Mouse (Mus musculus) heart, embryonic 12.5 days (tissue): Measurements from ENCODE around the gene Tubb2b. TPM values are rescaled to one million over a fixed set of nuclear protein-coding genes. Genes with fewer than 3 reads are reported as not detected.

Source experiments
- ATAC-seq: fragments of 200-750 bp; cut with Nextera tagmentation; 2 replicates; pipeline ENCODE4 v1.8.0; 2017; ENCODE audit warnings: moderate TSS enrichment, moderate library complexity; ENCODE audit not compliant: insufficient number of reproducible peaks, low FRiP score
- H3K27ac ChIP-seq: fragments of 300-500 bp; sonication (generic); 2 replicates; pipeline ENCODE4 v1.5.1; 2016; ENCODE audit warnings: mild to moderate bottlenecking, moderate library complexity; ENCODE audit not compliant: poor library complexity, severe bottlenecking
- H3K27me3 ChIP-seq: fragments of 300-500 bp; sonication (generic); replicated peaks from 2 replicates; pipeline ENCODE4 v1.6.1; 2016; ENCODE audit warnings: mild to moderate bottlenecking, moderate library complexity
- H3K36me3 ChIP-seq: fragments of 300-500 bp; sonication (generic); 2 replicates; pipeline ENCODE4 v1.6.1; 2016; ENCODE audit warnings: mild to moderate bottlenecking, moderate library complexity
- H3K4me1 ChIP-seq: fragments of 300-500 bp; sonication (generic); replicated peaks from 2 replicates; pipeline ENCODE4 v1.6.1; 2016; ENCODE audit warnings: mild to moderate bottlenecking
- H3K4me2 ChIP-seq: fragments of 300-500 bp; sonication (generic); 2 replicates; pipeline ENCODE4 v1.6.1; 2016; ENCODE audit warnings: mild to moderate bottlenecking, moderate library complexity
- H3K4me3 ChIP-seq: fragments of 300-500 bp; sonication (generic); 2 replicates; pipeline ENCODE4 v1.5.1; 2016; ENCODE audit warnings: mild to moderate bottlenecking
- H3K9ac ChIP-seq: fragments of 300-500 bp; sonication (generic); 2 replicates; pipeline ENCODE4 v1.6.1; 2016; ENCODE audit warnings: mild to moderate bottlenecking, moderate library complexity
- H3K9me3 ChIP-seq: fragments of 300-500 bp; sonication (generic); replicated peaks from 2 replicates; pipeline ENCODE4 v1.6.1; 2016; ENCODE audit warnings: mild to moderate bottlenecking, moderate library complexity
- WGBS: fragments of 180-500 bp; shearing (Covaris S2); methylation state at CpG from one replicate; pipeline ENCODE4 v1.1.7; 2016; 5-methylcytosine and 5-hydroxymethylcytosine counted together
- polyA plus RNA-seq: library from polyadenylated mRNA; unstranded; fragments of >200 nt; fragmentation: Nextera tagmentation; extraction: Ambion mirVana; gene quantifications from 2 replicates; pipeline ENCODE4 v1.2.1, GENCODE M21; 2016

The Tubb2b gene
- polyA plus RNA-seq, 1 experiment from 2014 or later: 28.8 TPM

DNA sequence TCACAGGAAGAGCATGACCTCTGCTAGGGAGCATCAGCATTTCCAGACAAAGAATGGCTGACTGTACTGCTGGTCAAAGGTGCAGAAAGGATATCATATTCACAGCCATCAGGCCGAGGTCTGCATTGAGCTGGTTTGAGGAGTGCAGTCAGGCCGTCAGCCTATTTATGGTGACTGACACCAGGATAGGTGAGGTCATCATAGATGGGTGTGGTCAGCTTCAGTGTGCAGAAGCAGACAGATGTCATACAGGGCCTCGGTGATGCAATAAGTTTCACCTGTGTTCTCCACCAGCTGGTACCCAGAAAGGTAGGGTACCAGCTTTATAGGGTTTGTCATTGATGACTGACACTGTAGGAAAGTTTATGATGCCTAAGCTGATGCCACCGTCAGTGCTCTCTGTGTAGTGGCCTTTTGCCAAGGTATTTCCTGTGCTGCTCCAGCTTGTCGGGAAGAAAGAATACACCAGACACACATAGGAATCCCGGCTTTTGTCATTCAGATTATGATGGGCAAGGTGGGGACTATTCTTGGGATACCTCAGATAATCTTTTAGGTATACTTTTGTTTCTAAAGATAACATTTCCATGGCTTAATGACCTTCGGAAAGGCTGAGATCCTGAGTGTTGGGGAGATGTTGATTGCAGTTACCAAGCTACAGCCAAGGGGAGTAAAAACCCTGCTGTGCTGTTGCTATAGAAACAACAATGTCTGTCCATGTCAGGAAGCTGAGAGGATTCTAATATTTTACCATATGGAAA lies 43.0 kb downstream of the Tubb2b start:
- Histone ChIP-seq H3K9ac (no peak overlapping the region), H3K4me3 (no peak overlapping the region), H3K27ac (no peak overlapping the region; the same call in 1 of the 2 replicates), H3K4me2 (no peak overlapping the region), H3K36me3 (no peaks in the 10 kb centered on the region), H3K9me3 (no peaks in the 10 kb centered on the region), H3K27me3 (no peaks in the 10 kb centered on the region), H3K4me1 (peaks cover 25% of the 10 kb centered on the region)
- peak; percentile 61; the same call in 1 of the 2 replicates for ATAC-seq
- 32% methylated on average over 7 of the region's 7 CpGs for WGBS

DNA sequence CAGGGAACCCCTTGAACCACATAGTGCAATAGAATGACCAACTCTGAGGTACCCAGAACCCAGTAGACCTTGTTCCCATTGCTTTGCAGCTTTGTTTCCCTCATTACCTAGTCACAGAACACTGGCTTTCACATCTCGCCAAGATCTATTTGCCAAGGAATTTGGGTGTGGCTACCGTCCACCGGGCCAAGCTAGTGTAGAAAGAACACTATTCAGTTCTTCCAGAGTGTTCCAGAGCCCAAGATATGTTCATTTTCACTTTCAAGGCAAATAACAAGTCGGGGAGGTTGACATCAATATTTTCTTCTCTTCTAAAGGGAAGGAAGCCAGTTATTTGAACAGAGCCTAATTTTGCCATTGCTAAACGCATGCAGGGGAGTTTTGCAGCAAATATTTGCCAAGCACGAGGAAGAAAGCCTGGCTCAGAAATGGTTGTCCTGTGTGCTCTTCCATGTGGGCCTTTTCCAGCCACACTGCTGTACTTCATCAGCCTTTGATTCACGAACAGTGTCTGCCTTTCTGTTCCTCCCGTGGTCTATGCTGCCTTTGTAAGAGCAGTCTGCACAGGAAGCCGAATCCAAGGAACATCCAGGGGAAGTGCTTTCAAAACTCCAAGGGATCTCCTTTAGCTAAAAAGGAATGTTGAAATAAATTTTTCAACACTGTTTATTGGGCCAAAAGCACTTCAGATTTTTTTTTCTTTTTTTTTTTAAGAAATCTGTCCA lies 46.1 kb downstream of the Tubb2b start:
- H3K9ac ChIP-seq: no peak overlapping the region
- H3K4me2 ChIP-seq: no peak overlapping the region
- H3K4me1 ChIP-seq: peaks cover 22% of the 10 kb centered on the region
- H3K27ac ChIP-seq: no peak overlapping the region
- no peak overlapping the region for H3K4me3 ChIP-seq
- no peaks in the 10 kb centered on the region for H3K36me3 ChIP-seq
- no peaks in the 10 kb centered on the region for H3K9me3 ChIP-seq
- H3K27me3 ChIP-seq: no peaks in the 10 kb centered on the region
- no peak for ATAC-seq
- 62% methylated on average over 9 of the region's 9 CpGs for WGBS

- Histone ChIP-seq H3K36me3 (no peaks in the 10 kb centered on the region), H3K9ac (no peak overlapping the region), H3K4me3 (no peak overlapping the region), H3K27ac (no peak overlapping the region), H3K9me3 (no peaks in the 10 kb centered on the region), H3K4me2 (no peak overlapping the region), H3K27me3 (no peaks in the 10 kb centered on the region), H3K4me1 (peaks cover 7% of the 10 kb centered on the region)
- ATAC-seq: no peak
- 86% methylated on average over 4 of the region's 4 CpGs for WGBS
These were observed 48.3 kb downstream of the Tubb2b start for GRCm38 (mm10) chr13:34081926-34082325.

DNA sequence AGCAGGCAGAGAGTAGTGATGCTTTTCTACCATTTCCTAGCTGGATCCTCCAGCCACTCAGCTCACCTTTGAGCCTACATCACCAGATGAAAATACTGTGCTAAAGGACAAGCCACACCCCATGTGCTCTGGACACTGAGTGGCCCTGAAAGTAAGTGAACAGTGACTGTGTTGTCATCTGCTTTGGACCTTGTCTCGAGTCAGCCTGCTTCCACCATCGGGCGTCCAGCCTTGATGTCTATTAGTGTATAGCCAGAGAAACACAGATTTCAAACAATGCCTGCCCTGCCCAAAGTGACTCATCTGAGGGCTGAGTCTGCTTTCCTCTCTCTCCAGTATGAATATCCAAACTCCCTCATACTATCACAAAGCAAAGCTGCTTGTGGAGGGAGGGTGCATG lies 50.5 kb downstream of the Tubb2b start:
- ATAC-seq: no peak
- peaks cover 10% of the 10 kb centered on the region for H3K4me1 ChIP-seq

GRCm38 (mm10) chr13:34078500-34079280 lies 51.6 kb downstream of the Tubb2b start:
- H3K9ac ChIP-seq: peak overlapping the region; percentile 80; the same call in 1 of the 2 replicates
- peaks cover 10% of the 10 kb centered on the region for H3K4me1 ChIP-seq
- no peak overlapping the region for H3K27ac ChIP-seq
- H3K4me3 ChIP-seq: peak overlapping the region; percentile 72
- 38% methylated on average over 16 of the region's 16 CpGs for WGBS
- H3K9me3 ChIP-seq: no peaks in the 10 kb centered on the region
- H3K27me3 ChIP-seq: no peaks in the 10 kb centered on the region
- ATAC-seq: no peak; the same call in 1 of the 2 replicates
- peaks cover 14% of the 10 kb centered on the region for H3K36me3 ChIP-seq
- peak overlapping the region; percentile 92 for H3K4me2 ChIP-seq

More for the DNA sequence above, 50.5 kb downstream of the Tubb2b start:
- no peak overlapping the region for H3K27ac ChIP-seq
- no peak overlapping the region for H3K9ac ChIP-seq
- H3K4me3 ChIP-seq: no peak overlapping the region
- no peaks in the 10 kb centered on the region for H3K9me3 ChIP-seq
- no peak overlapping the region for H3K4me2 ChIP-seq
- no peaks in the 10 kb centered on the region for H3K27me3 ChIP-seq
- WGBS: 64% methylated on average over 3 of the region's 3 CpGs
- peaks cover 10% of the 10 kb centered on the region for H3K36me3 ChIP-seq

DNA sequence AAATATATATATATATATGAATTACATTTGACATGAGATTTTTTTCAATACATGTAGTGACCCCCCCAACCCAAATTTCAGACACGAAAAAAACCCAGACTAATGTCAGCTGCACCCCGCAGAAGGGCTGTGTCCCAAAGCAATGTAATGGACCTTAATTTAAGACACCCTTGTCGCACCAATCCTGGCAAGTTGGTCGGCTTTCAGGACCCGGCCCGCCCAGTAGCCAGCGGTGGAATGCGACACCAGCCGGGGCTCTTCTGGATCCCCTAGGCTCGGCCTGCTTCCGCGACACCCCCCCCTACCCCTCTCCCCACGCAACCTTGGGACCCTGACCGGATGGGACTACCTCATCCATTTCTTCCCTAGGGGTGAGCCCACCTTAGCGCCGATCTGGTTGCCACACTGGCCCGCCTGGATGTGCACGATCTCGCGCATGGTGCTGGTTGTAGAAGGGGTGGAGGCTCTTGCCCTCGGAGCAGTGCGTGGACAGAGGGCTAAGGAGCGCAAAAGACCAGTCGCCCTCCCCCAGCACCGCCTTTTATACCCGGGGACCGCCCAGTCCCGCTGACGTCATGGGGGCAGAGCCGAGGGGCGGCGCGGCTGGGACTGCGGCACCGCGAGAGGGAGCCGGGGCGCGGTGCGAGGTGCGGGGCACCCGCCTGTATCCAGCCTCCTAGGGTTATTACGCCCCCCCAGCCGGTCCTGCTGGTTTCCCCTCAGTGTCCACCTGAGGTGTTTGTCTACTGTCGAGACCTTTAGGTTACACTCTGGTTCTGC lies 52.6 kb downstream of the Tubb2b start, which contains the start of gene Tubb2a:
Tubb2a (minus strand) TSS at position 516 of the 780 bp plus-strand sequence.
- Histone ChIP-seq H3K27ac (no peak within 1 kb of the TSS; the same call in 1 of the 2 replicates), H3K9ac (peak within 1 kb of the TSS; percentile 80), H3K27me3 (no peaks in the 10 kb centered on the region), H3K4me1 (peaks cover 13% of the 10 kb centered on the region), H3K36me3 (peaks cover 16% of the 10 kb centered on the region), H3K4me3 (peak within 1 kb of the TSS; percentile 72), H3K9me3 (no peaks in the 10 kb centered on the region), H3K4me2 (peak within 1 kb of the TSS; percentile 92)
- WGBS: under 1% methylated on average over 45 of the region's 45 CpGs
- peak; percentile 93 for ATAC-seq

Other genes starting within 250 kb of the Tubb2b start
- not detected in 2 replicates for gene Serpinb6c, start 224.8 kb downstream of the Tubb2b start, polyA plus RNA-seq
- gene Nqo2, start 165.8 kb downstream of the Tubb2b start, polyA plus RNA-seq: 27.4 and 28.9 TPM in 2 replicates
- gene Ripk1, start 128.1 kb downstream of the Tubb2b start, polyA plus RNA-seq: 11.0 and 12.1 TPM in 2 replicates
- 46.5 and 47.8 TPM in 2 replicates for gene Serpinb6a, start 127.7 kb downstream of the Tubb2b start, polyA plus RNA-seq
- 44.4 and 50.5 TPM in 2 replicates for gene Bphl, start 92.9 kb downstream of the Tubb2b start, polyA plus RNA-seq
- 111 and 117 TPM in 2 replicates for gene Tubb2a, start 52.5 kb downstream of the Tubb2b start, polyA plus RNA-seq
- gene Psmg4, start 32.5 kb upstream of the Tubb2b start, polyA plus RNA-seq: 76.9 and 78.8 TPM in 2 replicates
- 10.0 and 11.0 TPM in 2 replicates for gene Slc22a23, start 214.7 kb upstream of the Tubb2b start, polyA plus RNA-seq